Mouse (Mus musculus) heart, embryonic 13.5 days (tissue): ENCODE measurements around the gene Sh3bp4. TPM values are rescaled to one million over a fixed set of nuclear protein-coding genes. Genes with fewer than 3 reads are reported as not detected.

Experiments
- ATAC-seq: fragments of 200-750 bp; cut with Nextera tagmentation; 2 replicates; pipeline ENCODE4 v1.8.0; 2017; ENCODE audit warnings: moderate TSS enrichment; ENCODE audit not compliant: insufficient number of reproducible peaks, low FRiP score, low TSS enrichment; ENCODE audit errors: extremely low read depth
- H3K27ac ChIP-seq: fragments of 300-500 bp; sonication (generic); replicated peaks from 2 replicates; pipeline ENCODE4 v1.5.1; 2015; ENCODE audit warnings: moderate library complexity, mild to moderate bottlenecking, inconsistent platforms
- H3K27me3 ChIP-seq: fragments of 300-500 bp; sonication (generic); replicated peaks from 2 replicates; pipeline ENCODE4 v1.6.1; 2015; ENCODE audit warnings: mild to moderate bottlenecking, inconsistent platforms
- H3K36me3 ChIP-seq: fragments of 300-500 bp; sonication (generic); 2 replicates; pipeline ENCODE4 v1.6.1; 2015; ENCODE audit warnings: mild to moderate bottlenecking, inconsistent platforms
- H3K4me1 ChIP-seq: fragments of 300-500 bp; sonication (generic); 2 replicates; pipeline ENCODE4 v1.6.1; 2015; ENCODE audit warnings: inconsistent platforms
- H3K4me2 ChIP-seq: fragments of 300-500 bp; sonication (generic); 2 replicates; pipeline ENCODE4 v1.6.1; 2015; ENCODE audit warnings: inconsistent platforms, mild to moderate bottlenecking, moderate library complexity
- H3K4me3 ChIP-seq: fragments of 300-500 bp; sonication (generic); 2 replicates; pipeline ENCODE4 v1.5.1; 2015; ENCODE audit warnings: moderate library complexity, mild to moderate bottlenecking, inconsistent platforms
- H3K9ac ChIP-seq: fragments of 300-500 bp; sonication (generic); 2 replicates; pipeline ENCODE4 v1.6.1; 2015; ENCODE audit warnings: inconsistent platforms, mild to moderate bottlenecking, moderate library complexity
- H3K9me3 ChIP-seq: fragments of 300-500 bp; sonication (generic); 2 replicates; pipeline ENCODE4 v1.6.1; 2016; ENCODE audit warnings: inconsistent platforms
- WGBS: fragments of 180-500 bp; shearing (Covaris S2); methylation state at CpG from one replicate; pipeline ENCODE4 v1.1.7; 2015; ENCODE audit warnings: mixed read lengths; 5-methylcytosine and 5-hydroxymethylcytosine counted together
- polyA plus RNA-seq: library from polyadenylated mRNA; unstranded; fragments of >200 nt; fragmentation: Nextera tagmentation; extraction: Ambion mirVana; gene quantifications from 2 replicates; pipeline ENCODE4 v1.2.1, GENCODE M21; 2015

Sh3bp4 gene
- polyA plus RNA-seq, 1 experiment from 2014 or later = 19.2 TPM

DNA sequence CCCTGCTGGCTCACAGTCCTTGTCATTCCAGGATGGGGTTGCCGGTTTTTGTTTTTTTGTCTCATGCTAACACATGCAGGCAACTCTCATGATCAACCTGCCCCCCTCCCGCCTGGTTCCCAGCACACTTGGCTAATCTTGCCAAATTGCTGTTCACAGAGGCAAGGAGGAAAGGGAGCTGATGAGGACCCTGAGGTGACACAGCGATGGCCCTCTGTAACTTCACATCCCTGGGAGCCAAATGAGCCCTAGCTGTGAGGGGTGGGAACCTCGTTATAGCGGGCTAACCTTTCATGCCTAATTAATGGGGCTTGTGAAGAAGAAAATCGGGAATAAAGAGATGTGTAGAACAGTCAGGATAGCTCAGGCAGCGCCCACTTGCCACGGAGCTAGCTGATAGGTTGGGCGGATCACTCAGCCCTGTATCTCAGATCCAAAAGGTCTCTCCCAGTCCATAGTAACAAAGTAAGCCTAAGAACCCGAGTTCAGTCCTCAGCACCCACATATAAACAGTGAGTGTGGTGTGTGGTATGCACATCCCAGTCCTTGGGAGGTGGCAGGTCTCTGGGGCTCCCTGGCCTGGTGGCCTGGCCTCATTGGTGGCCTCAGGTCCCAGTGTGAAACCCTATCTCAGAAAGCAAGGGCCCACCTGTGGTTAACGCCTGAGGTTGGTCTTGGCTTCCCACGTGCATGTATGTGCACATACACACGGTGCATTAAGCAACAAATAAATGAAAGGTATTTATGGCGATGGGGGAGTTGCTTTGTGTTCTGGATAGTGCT, 25.6 kb downstream of the Sh3bp4 start:
- Histone ChIP-seq H3K27ac (no peak overlapping the region), H3K4me1 (peaks cover 58% of the 10 kb centered on the region), H3K27me3 (no peaks in the 10 kb centered on the region), H3K9me3 (no peaks in the 10 kb centered on the region), H3K4me2 (peak overlapping the region; percentile 52), H3K36me3 (no peaks in the 10 kb centered on the region), H3K9ac (no peak overlapping the region), H3K4me3 (no peak overlapping the region)
- WGBS = 33% methylated on average over 14 of the region's 14 CpGs
- no peak for ATAC-seq

GRCm38 (mm10) chr1:89102231-89103003, 32.2 kb downstream of the Sh3bp4 start:
- peak overlapping the region; percentile 14; the same call in 1 of the 2 replicates for H3K4me3 ChIP-seq

GRCm38 (mm10) chr1:89103004-89103263, 32.7 kb downstream of the Sh3bp4 start:
- Histone ChIP-seq H3K9ac (peak overlapping the region; percentile 20), H3K36me3 (no peaks in the 10 kb centered on the region), H3K27ac (peak overlapping the region; percentile 96), H3K4me3 (no peak overlapping the region), H3K9me3 (no peaks in the 10 kb centered on the region), H3K27me3 (no peaks in the 10 kb centered on the region), H3K4me1 (peaks cover 59% of the 10 kb centered on the region), H3K4me2 (peak overlapping the region; percentile 56)
- WGBS = 30% methylated on average over 3 of the region's 3 CpGs
- ATAC-seq = no peak

More at GRCm38 (mm10) chr1:89102231-89103003, 32.2 kb downstream of the Sh3bp4 start:
- Histone ChIP-seq H3K4me1 (peaks cover 53% of the 10 kb centered on the region), H3K4me2 (peak overlapping the region; percentile 56), H3K9ac (peak overlapping the region; percentile 74), H3K36me3 (no peaks in the 10 kb centered on the region), H3K9me3 (no peaks in the 10 kb centered on the region), H3K27me3 (no peaks in the 10 kb centered on the region), H3K27ac (peak overlapping the region; percentile 96)
- no peak for ATAC-seq
- WGBS = 36% methylated on average over 15 of the region's 15 CpGs

- Histone ChIP-seq H3K9me3 (no peaks in the 10 kb centered on the region), H3K36me3 (no peaks in the 10 kb centered on the region), H3K9ac (peak overlapping the region; percentile 20), H3K27me3 (no peaks in the 10 kb centered on the region), H3K27ac (peak overlapping the region; percentile 96), H3K4me2 (no peak overlapping the region), H3K4me3 (no peak overlapping the region), H3K4me1 (peaks cover 64% of the 10 kb centered on the region)
- ATAC-seq = no peak
- 67% methylated on average over 12 of the region's 12 CpGs for WGBS
Measured at GRCm38 (mm10) chr1:89103505-89103904, 33.3 kb downstream of the Sh3bp4 start.

DNA sequence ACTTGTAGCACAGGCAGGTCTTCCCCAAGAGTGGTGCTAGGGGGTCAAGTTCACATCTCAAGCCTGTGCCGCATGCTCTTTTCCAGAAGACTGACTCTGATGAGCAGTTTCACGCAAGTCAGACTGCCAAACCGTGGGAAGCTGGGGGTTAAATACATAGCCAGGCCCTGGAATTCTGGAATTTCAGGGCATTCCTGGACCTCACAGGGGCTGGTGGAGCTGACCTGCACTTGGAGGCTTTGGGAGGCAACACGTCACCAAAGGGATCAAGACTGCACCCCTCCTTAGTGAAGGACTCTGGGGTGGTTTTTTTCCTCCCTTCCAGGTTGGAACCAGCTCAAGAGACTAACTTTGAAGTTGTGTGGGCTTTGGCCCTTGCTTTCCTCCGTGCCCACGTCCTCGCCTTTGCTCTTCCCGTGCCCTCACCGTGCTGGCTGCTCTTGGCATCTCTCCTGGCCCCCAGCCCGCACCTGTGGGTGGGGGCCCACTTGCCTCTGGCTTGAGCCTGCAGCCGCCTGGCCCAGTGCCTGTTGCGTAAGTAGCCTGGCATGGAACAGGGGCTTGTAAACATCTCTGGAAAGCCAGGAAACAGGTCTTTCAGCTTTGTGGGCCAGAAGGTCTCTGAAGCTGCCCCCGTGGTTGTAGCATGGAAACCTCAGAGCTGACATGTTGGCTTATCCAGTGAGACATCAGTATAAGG, 34.0 kb downstream of the Sh3bp4 start:
- Histone ChIP-seq H3K4me2 (no peak overlapping the region), H3K4me1 (peaks cover 71% of the 10 kb centered on the region), H3K27me3 (no peaks in the 10 kb centered on the region), H3K4me3 (no peak overlapping the region), H3K27ac (peak overlapping the region; percentile 96), H3K9me3 (no peaks in the 10 kb centered on the region), H3K36me3 (no peaks in the 10 kb centered on the region), H3K9ac (peak overlapping the region; percentile 20)
- WGBS = 58% methylated on average over 13 of the region's 13 CpGs
- ATAC-seq = no peak

- WGBS = 78% methylated on average over 18 of the region's 18 CpGs
- H3K36me3 ChIP-seq = no peaks in the 10 kb centered on the region
Measured at GRCm38 (mm10) chr1:89105891-89106830, 35.9 kb downstream of the Sh3bp4 start.

DNA sequence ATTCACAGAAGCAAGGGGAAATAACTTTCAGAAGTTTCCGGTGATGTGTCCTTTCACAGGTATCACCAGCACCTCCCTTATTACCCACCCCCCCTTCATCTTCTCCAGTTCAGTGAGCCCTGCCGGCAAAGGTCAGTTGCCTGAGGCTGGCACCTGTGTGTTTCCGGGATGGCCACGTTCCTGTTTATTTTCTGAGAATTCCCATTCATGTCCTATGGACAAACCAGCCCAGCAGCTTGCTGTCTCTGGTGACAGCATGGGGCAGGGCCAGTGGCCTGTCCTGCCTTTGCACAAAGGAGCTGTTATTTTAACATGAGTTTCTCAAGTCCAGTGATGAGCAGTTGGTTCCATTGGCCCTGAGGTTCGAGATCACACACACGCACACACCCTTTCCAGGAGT, 37.3 kb downstream of the Sh3bp4 start:
- Histone ChIP-seq H3K4me3 (no peak overlapping the region), H3K9ac (peak overlapping the region; percentile 67), H3K36me3 (no peaks in the 10 kb centered on the region), H3K27ac (peak overlapping the region; percentile 94), H3K4me2 (no peak overlapping the region), H3K27me3 (no peaks in the 10 kb centered on the region), H3K9me3 (no peaks in the 10 kb centered on the region), H3K4me1 (peaks cover 99% of the 10 kb centered on the region)
- 59% methylated on average over 6 of the region's 6 CpGs for WGBS
- no peak for ATAC-seq

More at GRCm38 (mm10) chr1:89105891-89106830, 35.9 kb downstream of the Sh3bp4 start:
- Histone ChIP-seq H3K9ac (0 out of 2 replicates have a peak overlapping the region, but pooled peaks have one; percentile 24), H3K4me3 (no peak overlapping the region), H3K27ac (0 out of 2 replicates have a peak overlapping the region, but pooled peaks have one; percentile 20), H3K27me3 (no peaks in the 10 kb centered on the region), H3K4me2 (no peak overlapping the region), H3K4me1 (peaks cover 91% of the 10 kb centered on the region), H3K9me3 (no peaks in the 10 kb centered on the region)
- ATAC-seq = no peak

GRCm38 (mm10) chr1:89108340-89108896, 38.2 kb downstream of the Sh3bp4 start:
- Histone ChIP-seq H3K4me2 (peak overlapping the region; percentile 44), H3K4me3 (no peak overlapping the region), H3K27me3 (no peaks in the 10 kb centered on the region), H3K36me3 (no peaks in the 10 kb centered on the region), H3K9me3 (no peaks in the 10 kb centered on the region), H3K4me1 (peaks cover 96% of the 10 kb centered on the region), H3K27ac (peak overlapping the region; percentile 94), H3K9ac (peak overlapping the region; percentile 67)
- WGBS = 5% methylated on average over 6 of the region's 6 CpGs
- ATAC-seq = no peak; the same call in 1 of the 2 replicates

DNA sequence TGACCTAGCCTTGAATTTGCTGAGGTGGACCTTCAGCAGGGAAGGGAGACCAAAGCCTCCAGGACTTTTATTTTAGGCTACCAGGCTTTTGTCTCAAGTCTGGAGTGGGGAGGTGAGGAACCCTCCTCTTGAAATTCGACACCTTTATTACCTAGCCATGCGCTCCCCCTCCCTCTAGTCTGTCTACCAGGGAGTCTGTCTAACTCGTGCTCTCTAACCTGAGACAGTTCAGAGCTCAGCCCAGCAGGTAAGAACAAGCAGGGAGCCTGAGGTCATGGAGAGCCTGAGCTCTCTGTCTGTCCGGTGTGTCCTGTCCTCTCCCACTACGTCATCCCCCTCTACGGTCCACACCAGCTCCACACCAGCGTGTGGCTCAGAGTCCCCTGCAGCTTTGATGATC, 39.6 kb downstream of the Sh3bp4 start:
- peak overlapping the region; percentile 54 for H3K9ac ChIP-seq

GRCm38 (mm10) chr1:89110767-89111534, 40.7 kb downstream of the Sh3bp4 start:
- no peaks in the 10 kb centered on the region for H3K27me3 ChIP-seq
- H3K4me2 ChIP-seq = no peak overlapping the region
- 0 out of 2 replicates have a peak overlapping the region, but pooled peaks have one; percentile 38 for H3K9ac ChIP-seq
- H3K4me3 ChIP-seq = no peak overlapping the region
- whole genome bisulfite sequencing = 70% methylated on average over 6 of the region's 6 CpGs
- H3K4me1 ChIP-seq = peaks cover 91% of the 10 kb centered on the region
- H3K27ac ChIP-seq = peak overlapping the region; percentile 50; the same call in 1 of the 2 replicates
- H3K9me3 ChIP-seq = no peaks in the 10 kb centered on the region
- H3K36me3 ChIP-seq = no peaks in the 10 kb centered on the region
- ATAC-seq = no peak

More for the DNA sequence above, 39.6 kb downstream of the Sh3bp4 start:
- H3K4me3 ChIP-seq = no peak overlapping the region
- H3K4me1 ChIP-seq = peaks cover 93% of the 10 kb centered on the region
- ATAC-seq = no peak
- H3K27ac ChIP-seq = peak overlapping the region; percentile 94
- WGBS = 55% methylated on average over 7 of the region's 7 CpGs
- no peaks in the 10 kb centered on the region for H3K36me3 ChIP-seq
- H3K27me3 ChIP-seq = no peaks in the 10 kb centered on the region
- no peak overlapping the region for H3K4me2 ChIP-seq
- no peaks in the 10 kb centered on the region for H3K9me3 ChIP-seq
